ENCODE assay signal across 18 mouse cellular contexts in the genomic region with DNA sequence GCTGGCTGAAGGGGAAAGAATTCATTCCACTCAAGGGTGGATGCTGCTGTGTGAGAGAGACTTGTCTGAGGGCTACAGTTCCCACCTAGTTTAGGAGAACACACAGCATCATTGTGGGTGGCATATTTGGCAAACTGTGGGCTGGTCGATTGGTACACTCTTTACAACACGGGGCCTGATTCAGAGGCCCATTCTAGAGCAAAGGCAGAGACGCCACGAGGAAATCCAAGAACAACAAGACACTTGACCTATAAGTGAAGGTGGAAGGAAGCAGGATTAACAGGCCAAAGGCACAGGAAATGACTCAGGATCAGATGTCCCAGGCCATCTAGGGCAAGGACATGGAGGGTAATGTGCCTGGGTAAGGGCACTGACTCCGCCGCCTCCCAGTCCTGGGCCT. TPM values are rescaled to one million over a fixed set of nuclear protein-coding genes. Genes with fewer than 3 reads are reported as not detected.
DNase-seq lines count a peak whose midpoint lies in the region; TF ChIP-seq lines count a peak whose summit lies in the region.
"Had no signal": no experiment of that assay in that cellular context is flagged by ENCODE, and none has a peak within 500 bp of the region (broad histone marks: within the 10 kb centered on the region; RNA-seq: fewer than 3 reads in every experiment).

No protein-coding gene starts in this region.

- no peak for TF ChIP-seq CTCF in heart, adult 2 months (IDR thresholded peaks at IDR 0.05)

- TF ChIP-seq POLR2A in heart, adult 2 months (IDR thresholded peaks at IDR 0.05; ENCODE audit: insufficient read depth, low read depth, low read length): no peak

- H3K27ac ChIP-seq in heart, adult 2 months: peak overlapping the region; percentile 5; the same call in 1 of the 2 replicates
- H3K27ac ChIP-seq: hindbrain, embryonic 13.5 days; layer of hippocampus, adult 2 months; liver, embryonic 12.5 days; midbrain, embryonic 13.5 days had no signal

- H3K27me3 ChIP-seq in heart, adult 2 months (ENCODE audit: control insufficient read depth, insufficient read depth, low read length): no peaks in the 10 kb centered on the region
- H3K27me3 ChIP-seq: hindbrain, embryonic 13.5 days; liver, embryonic 12.5 days; midbrain, embryonic 13.5 days had no signal

- no peaks in the 10 kb centered on the region for H3K36me3 ChIP-seq in heart, adult 2 months (ENCODE audit: control insufficient read depth, insufficient read depth, low read length)
- H3K36me3 ChIP-seq: hindbrain, embryonic 13.5 days; liver, embryonic 12.5 days; midbrain, embryonic 13.5 days had no signal

- intact Hi-C loops in heart, adult 2 months (cut with DNase I): no loop called here

- DNase-seq in heart, adult 2 months: peak in 1 of 2 experiments; percentile 38
- no peak for DNase-seq in heart, postnatal 4 days
- DNase-seq in kidney, postnatal 14 days: peak; percentile 34
- no peak for DNase-seq in kidney, postnatal 4 days
- peak; percentile 87 for DNase-seq in adipocyte (ENCODE audit: low spot score)
- peak; percentile 89 for DNase-seq in fibroblast of lung, adult 2 months (ENCODE audit: low read depth)
- DNase-seq in layer of hippocampus, postnatal 36 days: no peak
- DNase-seq: adrenal gland, postnatal 14 days; cerebellum, adult 9-11 months; forebrain, postnatal 0 days had no signal

- no peaks in the 10 kb centered on the region for H3K79me2 ChIP-seq in heart, adult 2 months (replicated peaks; ENCODE audit: control insufficient read depth, insufficient read depth, low read length)

- H3K4me1 ChIP-seq in heart, adult 2 months (ENCODE audit: control insufficient read depth, insufficient read depth, low read length): peaks cover 5% of the 10 kb centered on the region
- H3K4me1 ChIP-seq: liver, embryonic 12.5 days; midbrain, embryonic 13.5 days had no signal

- 45% methylated on average over 6 of the region's 6 CpGs for WGBS in heart, adult 2 months

- TF ChIP-seq EP300 in heart, adult 2 months (IDR thresholded peaks at IDR 0.05; ENCODE audit: insufficient read depth, low read depth, low read length): 0 out of 2 replicates have a peak, but pooled peaks have one; percentile 16

- no peak overlapping the region for H3K9ac ChIP-seq in heart, adult 2 months (ENCODE audit: low read depth, low read length)
- H3K9ac ChIP-seq: forebrain, postnatal 0 days; hindbrain, embryonic 13.5 days; liver, embryonic 12.5 days; midbrain, embryonic 13.5 days had no signal

- no peak overlapping the region for H3K4me3 ChIP-seq in heart, adult 2 months
- H3K4me3 ChIP-seq: hindbrain, embryonic 13.5 days; layer of hippocampus, adult 2 months; liver, embryonic 12.5 days; midbrain, embryonic 13.5 days had no signal

RNA-seq across cellular contexts. Expression of a gene that starts 14.5 kb away (rescaled TPM):
- total RNA-seq in heart, adult 2 months (2021): 1 to 10 TPM in 1 of 2 experiments, under 1 TPM in 1; 0.73 to 1.1 TPM
- polyA plus RNA-seq in heart, adult 2 months (2012; rRNA removed): 0.44 and 0.72 TPM in 2 replicates
- 1 to 10 TPM; 1.0 TPM for total RNA-seq in heart, postnatal 4 days (2021)
- 1 to 10 TPM in 1 of 2 experiments, under 1 TPM in 1; 0.60 to 1.8 TPM for total RNA-seq in layer of hippocampus, postnatal 36 days (2021)
- polyA plus RNA-seq: liver, embryonic 12.5 days had no signal

RNA-seq across cellular contexts. Expression of a gene that starts 52.5 kb away (rescaled TPM):
- not detected for total RNA-seq in heart, adult 2 months (2021)
- polyA plus RNA-seq in heart, adult 2 months (2012; rRNA removed): not detected in 2 replicates
- total RNA-seq in heart, postnatal 4 days (2021): not detected
- not detected for total RNA-seq in layer of hippocampus, postnatal 36 days (2021)
- total RNA-seq: adrenal gland, postnatal 14 days; forebrain, postnatal 0 days; layer of hippocampus, adult 2 months had no signal
- polyA plus RNA-seq: forebrain, postnatal 0 days; gonadal fat pad, adult 2 months; hindbrain, embryonic 13.5 days; intestine, embryonic 16.5 days; liver, embryonic 12.5 days; midbrain, embryonic 13.5 days; spleen, adult 2 months; stomach, embryonic 16.5 days had no signal

RNA-seq across cellular contexts. Expression of a gene that starts 56.6 kb away (rescaled TPM):
- 10 to 100 TPM; 15.8 to 35.9 TPM for total RNA-seq in heart, adult 2 months (2021)
- polyA plus RNA-seq in heart, adult 2 months (2012; rRNA removed): 16.8 and 22.2 TPM in 2 replicates
- total RNA-seq in heart, postnatal 4 days (2021): 100 to 1,000 TPM; 103 to 109 TPM
- 1 to 10 TPM; 3.7 to 4.3 TPM for total RNA-seq in layer of hippocampus, postnatal 36 days (2021)

Comparison
In these comparisons a context has a peak if more than half of its experiments do, and no peak if none do; other contexts are left out.
1. DNase-seq: peak in kidney, postnatal 14 days (single experiment), adipocyte (single experiment) and fibroblast of lung, adult 2 months (single experiment); none in heart, postnatal 4 days (single experiment), kidney, postnatal 4 days (0 of 2) and layer of hippocampus, postnatal 36 days (0 of 2).